Mouse (Mus musculus) naive thymus-derived CD4-positive, alpha-beta T cell, adult 2 months (primary cell): ENCODE data around the gene Paics.
A peak's percentile ranks its signal among the peaks of the same experiment; 100 is the strongest.

Experiments
- DNase-seq: peaks from one replicate; pipeline ENCODE4 v3.0.0-alpha.2; 2011; ENCODE audit warnings: low read depth

Paics gene

GRCm38 (mm10) chr5:77011082-77011481, 60.0 kb downstream of the Paics start:
- DNase-seq = no peak

GRCm38 (mm10) chr5:77013171-77013570, 62.1 kb downstream of the Paics start:
- no peak for DNase-seq

- DNase-seq = peak; percentile 62
Measured at GRCm38 (mm10) chr5:77015544-77016482, 64.7 kb downstream of the Paics start, which contains the start of gene Thegl. Gene Thegl, plus strand, starts transcription at chr5:77016023.
